Mouse (Mus musculus) megakaryocyte, embryonic 14.5 days (primary cell): ENCODE results near the gene Slc5a10. TPM values are rescaled to one million over a fixed set of nuclear protein-coding genes. Genes with fewer than 3 reads are reported as not detected.

Source experiments
- H3K27me3 ChIP-seq: replicated peaks from 2 replicates; pipeline ENCODE3; 2012; ENCODE audit warnings: inconsistent platforms
- H3K36me3 ChIP-seq: replicated peaks from 2 replicates; pipeline ENCODE3; 2012; ENCODE audit warnings: low read length, inconsistent platforms, mixed read lengths
- H3K4me1 ChIP-seq: 2 replicates; pipeline ENCODE4 v1.6.1; 2012; ENCODE audit warnings: inconsistent platforms
- H3K4me3 ChIP-seq: replicated peaks from 2 replicates; pipeline ENCODE3; 2012; ENCODE audit warnings: moderate library complexity, mild to moderate bottlenecking, inconsistent platforms
- H3K9me3 ChIP-seq: 2 replicates; pipeline ENCODE4 v1.6.1; 2012; ENCODE audit warnings: inconsistent platforms
- FLI1 ChIP-seq: IDR thresholded peaks from 2 replicates; pipeline ENCODE4 v1.6.1; 2012; ENCODE audit warnings: low read length, inconsistent platforms, mixed read lengths
- GATA1 ChIP-seq: IDR thresholded peaks from 3 replicates; pipeline ENCODE4 v1.6.1; 2012; ENCODE audit warnings: mixed read lengths, low read length, inconsistent platforms, borderline replicate concordance
- polyA plus RNA-seq: library from polyadenylated mRNA; stranded (reverse); fragments of >175 nt; gene quantifications from 2 replicates; pipeline ENCODE4 v1.2.3, GENCODE M21; 2012; ENCODE audit warnings: low replicate concordance; ENCODE audit not compliant: insufficient read depth

Slc5a10 gene
- polyA plus RNA-seq, 1 experiment, result 0.12 TPM

- peaks cover 56% of the 10 kb centered on the region for H3K36me3 ChIP-seq
- TF ChIP-seq GATA1 (no peak), FLI1 (no peak)
- peaks cover 42% of the 10 kb centered on the region for H3K27me3 ChIP-seq
- H3K9me3 ChIP-seq, result no peaks in the 10 kb centered on the region
- no peak overlapping the region for H3K4me3 ChIP-seq
- H3K4me1 ChIP-seq, result peaks cover 40% of the 10 kb centered on the region
These were observed 60.6 kb downstream of the Slc5a10 start for GRCm38 (mm10) chr11:61660001-61660400.

GRCm38 (mm10) chr11:61659011-61659858 is 61.4 kb downstream of the Slc5a10 start:
- Histone ChIP-seq H3K4me3 (no peak overlapping the region), H3K4me1 (peaks cover 47% of the 10 kb centered on the region), H3K27me3 (peaks cover 40% of the 10 kb centered on the region), H3K36me3 (peaks cover 48% of the 10 kb centered on the region), H3K9me3 (no peaks in the 10 kb centered on the region)
- TF ChIP-seq FLI1 (no peak), GATA1 (no peak)

- Histone ChIP-seq H3K27me3 (peaks cover 40% of the 10 kb centered on the region), H3K4me3 (no peak overlapping the region), H3K36me3 (peaks cover 42% of the 10 kb centered on the region), H3K4me1 (peaks cover 52% of the 10 kb centered on the region), H3K9me3 (no peaks in the 10 kb centered on the region)
- TF ChIP-seq GATA1, result no peak
- TF ChIP-seq FLI1, result no peak
These were observed 62.2 kb downstream of the Slc5a10 start for GRCm38 (mm10) chr11:61658360-61658922.

- Histone ChIP-seq H3K4me3 (no peak overlapping the region), H3K4me1 (peaks cover 62% of the 10 kb centered on the region), H3K27me3 (peaks cover 37% of the 10 kb centered on the region), H3K36me3 (peaks cover 32% of the 10 kb centered on the region), H3K9me3 (no peaks in the 10 kb centered on the region)
- TF ChIP-seq GATA1 (no peak), FLI1 (no peak)
These were observed 63.2 kb downstream of the Slc5a10 start for GRCm38 (mm10) chr11:61657432-61657831.

GRCm38 (mm10) chr11:61656148-61656850 is 64.3 kb downstream of the Slc5a10 start:
- no peak for TF ChIP-seq GATA1
- TF ChIP-seq FLI1, result no peak
- peaks cover 31% of the 10 kb centered on the region for H3K27me3 ChIP-seq
- peaks cover 67% of the 10 kb centered on the region for H3K4me1 ChIP-seq
- no peaks in the 10 kb centered on the region for H3K9me3 ChIP-seq
- H3K4me3 ChIP-seq, result no peak overlapping the region
- peaks cover 21% of the 10 kb centered on the region for H3K36me3 ChIP-seq

GRCm38 (mm10) chr11:61655649-61656048 is 65.0 kb downstream of the Slc5a10 start:
- no peak for TF ChIP-seq GATA1
- no peak for TF ChIP-seq FLI1
- Histone ChIP-seq H3K4me1 (peaks cover 62% of the 10 kb centered on the region), H3K9me3 (no peaks in the 10 kb centered on the region), H3K4me3 (no peak overlapping the region), H3K36me3 (peaks cover 15% of the 10 kb centered on the region), H3K27me3 (peaks cover 26% of the 10 kb centered on the region)

- TF ChIP-seq GATA1, result no peak
- TF ChIP-seq FLI1, result no peak
- H3K4me3 ChIP-seq, result peak overlapping the region; percentile 2
- peaks cover 7% of the 10 kb centered on the region for H3K36me3 ChIP-seq
- H3K27me3 ChIP-seq, result peaks cover 26% of the 10 kb centered on the region
- peaks cover 54% of the 10 kb centered on the region for H3K4me1 ChIP-seq
- H3K9me3 ChIP-seq, result no peaks in the 10 kb centered on the region
These were observed 65.8 kb downstream of the Slc5a10 start for GRCm38 (mm10) chr11:61654786-61655311.

- H3K36me3 ChIP-seq, result peaks cover 5% of the 10 kb centered on the region
- H3K27me3 ChIP-seq, result peaks cover 33% of the 10 kb centered on the region
- no peaks in the 10 kb centered on the region for H3K9me3 ChIP-seq
- TF ChIP-seq FLI1, result no peak
- TF ChIP-seq GATA1, result no peak
- peak overlapping the region; percentile 90 for H3K4me3 ChIP-seq
- H3K4me1 ChIP-seq, result peaks cover 46% of the 10 kb centered on the region
These were observed 67.1 kb downstream of the Slc5a10 start for GRCm38 (mm10) chr11:61653568-61653967.

- peaks cover 3% of the 10 kb centered on the region for H3K36me3 ChIP-seq
- TF ChIP-seq FLI1 (no peak), GATA1 (no peak)
- peak within 1 kb of the TSS; percentile 90 for H3K4me3 ChIP-seq
- H3K9me3 ChIP-seq, result no peaks in the 10 kb centered on the region
- peaks cover 35% of the 10 kb centered on the region for H3K27me3 ChIP-seq
- H3K4me1 ChIP-seq, result peaks cover 46% of the 10 kb centered on the region
These were observed 67.8 kb downstream of the Slc5a10 start, which contains the start of gene Grap for GRCm38 (mm10) chr11:61652686-61653447. Gene Grap (plus strand): TSS chr11:61653265.
